Mouse (Mus musculus) midbrain, embryonic 11.5 days (tissue): ENCODE data around the gene Ttc29. TPM values are rescaled to one million over a fixed set of nuclear protein-coding genes. Genes with fewer than 3 reads are reported as not detected.

Source experiments
- ATAC-seq: fragments of 200-750 bp; cut with Nextera tagmentation; 2 replicates; pipeline ENCODE4 v1.8.0; 2017; ENCODE audit warnings: moderate TSS enrichment, moderate library complexity; ENCODE audit not compliant: low FRiP score
- DNase-seq: peaks from one replicate; pipeline ENCODE4 v3.0.0; 2015; ENCODE audit warnings: low spot score; ENCODE audit errors: missing footprints
- H3K27ac ChIP-seq: fragments of 300-500 bp; sonication (generic); 2 replicates; pipeline ENCODE4 v1.5.1; 2014; ENCODE audit warnings: low read depth, low read length
- H3K27me3 ChIP-seq: fragments of 300-500 bp; sonication (generic); 2 replicates; pipeline ENCODE4 v1.6.1; 2014; ENCODE audit warnings: mild to moderate bottlenecking, low read length, moderate library complexity, mixed read lengths; ENCODE audit not compliant: control insufficient read depth, insufficient read depth
- H3K36me3 ChIP-seq: fragments of 300-500 bp; sonication (generic); 2 replicates; pipeline ENCODE4 v1.6.1; 2014; ENCODE audit warnings: mild to moderate bottlenecking, low read length, moderate library complexity, mixed read lengths; ENCODE audit not compliant: control insufficient read depth, insufficient read depth
- H3K4me1 ChIP-seq: fragments of 300-500 bp; sonication (generic); 2 replicates; pipeline ENCODE4 v1.6.1; 2014; ENCODE audit warnings: low read length; ENCODE audit not compliant: control insufficient read depth, insufficient read depth
- H3K4me2 ChIP-seq: fragments of 300-500 bp; sonication (generic); 2 replicates; pipeline ENCODE4 v1.6.1; 2014; ENCODE audit warnings: mild to moderate bottlenecking, moderate library complexity
- H3K4me3 ChIP-seq: fragments of 300-500 bp; sonication (generic); 2 replicates; pipeline ENCODE4 v1.5.1; 2014; ENCODE audit warnings: low read depth, low read length
- H3K9ac ChIP-seq: fragments of 300-500 bp; sonication (generic); 2 replicates; pipeline ENCODE4 v1.6.1; 2014; ENCODE audit warnings: low read length
- H3K9me3 ChIP-seq: fragments of 300-500 bp; sonication (generic); 2 replicates; pipeline ENCODE4 v1.6.1; 2016; ENCODE audit warnings: low read length; ENCODE audit not compliant: control insufficient read depth
- WGBS: fragments of 180-500 bp; shearing (Covaris S2); extraction: QIAGEN DNeasy Blood & Tissue Kit; methylation state at CpG from one replicate; pipeline ENCODE4 v1.1.7; 2014; 5-methylcytosine and 5-hydroxymethylcytosine counted together
- polyA plus RNA-seq: library from polyadenylated mRNA; unstranded; fragments of >200 nt; fragmentation: Nextera tagmentation; extraction: Ambion mirVana; gene quantifications from 2 replicates; pipeline ENCODE4 v1.2.1, GENCODE M21; 2014

Ttc29 gene
- 0.23 and 0.41 TPM in 2 replicates for polyA plus RNA-seq

GRCm38 (mm10) chr8:78213074-78213473 lies at the start of gene Ttc29:
Gene Ttc29 (plus strand): TSS chr8:78213297.
- peak; percentile 96 for DNase-seq
- Histone ChIP-seq H3K36me3 (no peaks in the 10 kb centered on the region), H3K27me3 (no peaks in the 10 kb centered on the region), H3K9ac (no peak within 1 kb of the TSS; the same call in 1 of the 2 replicates), H3K9me3 (no peaks in the 10 kb centered on the region), H3K27ac (no peak within 1 kb of the TSS), H3K4me3 (no peak within 1 kb of the TSS), H3K4me2 (peak within 1 kb of the TSS; percentile 27; the same call in 1 of the 2 replicates), H3K4me1 (peaks cover 8% of the 10 kb centered on the region)
- WGBS, result 0% methylated on average over 11 of the region's 11 CpGs
- ATAC-seq, result peak; percentile 100

- no peak overlapping the region for H3K4me3 ChIP-seq
Observed at GRCm38 (mm10) chr8:78171351-78171750, 41.7 kb upstream of the Ttc29 start.

GRCm38 (mm10) chr8:78182654-78183053 lies 30.4 kb upstream of the Ttc29 start:
- WGBS, result 71% methylated on average over 7 of the region's 7 CpGs
- no peak for ATAC-seq
- DNase-seq, result no peak
- Histone ChIP-seq H3K9me3 (no peaks in the 10 kb centered on the region; the same call in 1 of the 2 replicates), H3K36me3 (no peaks in the 10 kb centered on the region), H3K4me1 (no peaks in the 10 kb centered on the region), H3K4me2 (no peak overlapping the region), H3K27ac (no peak overlapping the region), H3K9ac (no peak overlapping the region), H3K4me3 (no peak overlapping the region), H3K27me3 (no peaks in the 10 kb centered on the region)

More at GRCm38 (mm10) chr8:78171351-78171750, 41.7 kb upstream of the Ttc29 start:
- H3K9me3 ChIP-seq, result no peaks in the 10 kb centered on the region; the same call in 1 of the 2 replicates
- no peaks in the 10 kb centered on the region for H3K36me3 ChIP-seq
- H3K4me1 ChIP-seq, result no peaks in the 10 kb centered on the region
- 85% methylated on average over 1 of the region's 1 CpGs for WGBS
- H3K4me2 ChIP-seq, result no peak overlapping the region
- no peak overlapping the region for H3K27ac ChIP-seq
- no peaks in the 10 kb centered on the region for H3K27me3 ChIP-seq
- H3K9ac ChIP-seq, result no peak overlapping the region
- DNase-seq (no peak), ATAC-seq (no peak)

- no peak overlapping the region for H3K4me2 ChIP-seq
- no peaks in the 10 kb centered on the region for H3K36me3 ChIP-seq
- no peaks in the 10 kb centered on the region for H3K4me1 ChIP-seq
- H3K27ac ChIP-seq, result no peak overlapping the region
- WGBS, result 87% methylated on average over 6 of the region's 6 CpGs
- no peak overlapping the region for H3K9ac ChIP-seq
- DNase-seq (no peak), ATAC-seq (no peak)
- H3K27me3 ChIP-seq, result no peaks in the 10 kb centered on the region
- no peaks in the 10 kb centered on the region; the same call in 1 of the 2 replicates for H3K9me3 ChIP-seq
- no peak overlapping the region for H3K4me3 ChIP-seq
Observed at GRCm38 (mm10) chr8:78183414-78183813, 29.7 kb upstream of the Ttc29 start.

GRCm38 (mm10) chr8:78187087-78187486 lies 26.0 kb upstream of the Ttc29 start:
- Histone ChIP-seq H3K4me2 (no peak overlapping the region), H3K9ac (no peak overlapping the region), H3K27me3 (no peaks in the 10 kb centered on the region), H3K4me3 (no peak overlapping the region), H3K9me3 (no peaks in the 10 kb centered on the region), H3K27ac (no peak overlapping the region), H3K4me1 (no peaks in the 10 kb centered on the region), H3K36me3 (no peaks in the 10 kb centered on the region)
- no peak for ATAC-seq
- peak; percentile 57 for DNase-seq

GRCm38 (mm10) chr8:78204229-78204628 lies 8.9 kb upstream of the Ttc29 start:
- Histone ChIP-seq H3K9ac (no peak overlapping the region), H3K27ac (no peak overlapping the region), H3K4me3 (no peak overlapping the region), H3K4me1 (no peaks in the 10 kb centered on the region), H3K4me2 (no peak overlapping the region), H3K27me3 (no peaks in the 10 kb centered on the region), H3K9me3 (no peaks in the 10 kb centered on the region), H3K36me3 (no peaks in the 10 kb centered on the region)
- ATAC-seq (no peak), DNase-seq (peak; percentile 78)
- 36% methylated on average over 5 of the region's 5 CpGs for WGBS

GRCm38 (mm10) chr8:78210424-78210823 lies 2.7 kb upstream of the Ttc29 start:
- WGBS, result 87% methylated on average over 3 of the region's 3 CpGs
- Histone ChIP-seq H3K36me3 (no peaks in the 10 kb centered on the region), H3K27me3 (no peaks in the 10 kb centered on the region), H3K4me2 (no peak overlapping the region), H3K27ac (no peak overlapping the region), H3K9ac (no peak overlapping the region), H3K4me3 (no peak overlapping the region), H3K4me1 (peaks cover 8% of the 10 kb centered on the region), H3K9me3 (no peaks in the 10 kb centered on the region)
- ATAC-seq, result no peak
- DNase-seq, result no peak

- ATAC-seq (no peak), DNase-seq (peak; percentile 23)
- Histone ChIP-seq H3K9me3 (no peaks in the 10 kb centered on the region), H3K9ac (no peak overlapping the region), H3K4me1 (peaks cover 8% of the 10 kb centered on the region), H3K4me2 (no peak overlapping the region), H3K4me3 (no peak overlapping the region), H3K27me3 (no peaks in the 10 kb centered on the region), H3K36me3 (no peaks in the 10 kb centered on the region), H3K27ac (no peak overlapping the region)
- WGBS, result 34% methylated on average over 3 of the region's 3 CpGs
Observed at GRCm38 (mm10) chr8:78214645-78215044, 1.5 kb downstream of the Ttc29 start.

- DNase-seq (peak; percentile 45), ATAC-seq (no peak)
- no peak overlapping the region for H3K4me3 ChIP-seq
- no peak overlapping the region for H3K9ac ChIP-seq
- WGBS, result 79% methylated on average over 4 of the region's 4 CpGs
- no peaks in the 10 kb centered on the region for H3K27me3 ChIP-seq
- peaks cover 7% of the 10 kb centered on the region for H3K4me1 ChIP-seq
- no peak overlapping the region for H3K4me2 ChIP-seq
- H3K36me3 ChIP-seq, result no peaks in the 10 kb centered on the region
- H3K27ac ChIP-seq, result no peak overlapping the region
- no peaks in the 10 kb centered on the region for H3K9me3 ChIP-seq
Observed at GRCm38 (mm10) chr8:78226087-78226486, 13.0 kb downstream of the Ttc29 start.
